Mouse (Mus musculus) adipocyte (in vitro differentiated cells): Measurements from ENCODE around the gene Zbtb22.
A peak's percentile ranks its signal among the peaks of the same experiment; 100 is the strongest.
"Not testable (repeated sequence)": the region's sequence is repeated elsewhere in the genome, so short reads cannot be mapped to it uniquely, and the experiment has no call there.

Source experiments
- DNase-seq: peaks from one replicate; pipeline ENCODE4 v3.0.0-alpha.2; 2016; ENCODE audit warnings: low spot score

Gene Zbtb22

GRCm38 (mm10) chr17:33915671-33916250 lies at the start of gene Zbtb22, which contains the start of gene Tapbp:
Gene Zbtb22, plus strand, starts transcription at chr17:33915904.
Gene Tapbp, plus strand, starts transcription at chr17:33915899.
- DNase-seq = peak; percentile 99

- DNase-seq = not testable (repeated sequence)
Observed at GRCm38 (mm10) chr17:33873537-33873936, 42.2 kb upstream of the Zbtb22 start, which contains the start of gene Gm7029. Gene Gm7029, plus strand, starts transcription at chr17:33873837.

GRCm38 (mm10) chr17:33874411-33874810 lies 41.3 kb upstream of the Zbtb22 start:
- no peak for DNase-seq

- peak; percentile 40 for DNase-seq
Observed at GRCm38 (mm10) chr17:33875797-33876196, 39.9 kb upstream of the Zbtb22 start.

GRCm38 (mm10) chr17:33884320-33884719 lies 31.4 kb upstream of the Zbtb22 start:
- DNase-seq = not testable (repeated sequence)

- DNase-seq = not testable (repeated sequence)
Observed at GRCm38 (mm10) chr17:33887802-33888201, 27.9 kb upstream of the Zbtb22 start.

GRCm38 (mm10) chr17:33888230-33888629 lies 27.5 kb upstream of the Zbtb22 start:
- not testable (repeated sequence) for DNase-seq

GRCm38 (mm10) chr17:33889941-33890532 lies 25.7 kb upstream of the Zbtb22 start:
- not testable (repeated sequence) for DNase-seq

GRCm38 (mm10) chr17:33890533-33891059 lies 25.1 kb upstream of the Zbtb22 start, which contains the start of gene Kifc1:
Gene Kifc1, minus strand, starts transcription at chr17:33890661.
- DNase-seq = peak; percentile 100

GRCm38 (mm10) chr17:33891357-33891756 lies 24.3 kb upstream of the Zbtb22 start:
- no peak for DNase-seq

GRCm38 (mm10) chr17:33891892-33892291 lies 23.8 kb upstream of the Zbtb22 start:
- DNase-seq = not testable (repeated sequence)

GRCm38 (mm10) chr17:33892429-33892828 lies 23.3 kb upstream of the Zbtb22 start:
- no peak for DNase-seq

- not testable (repeated sequence) for DNase-seq
Observed at GRCm38 (mm10) chr17:33893011-33893410, 22.7 kb upstream of the Zbtb22 start.

GRCm38 (mm10) chr17:33897114-33897794 lies 18.4 kb upstream of the Zbtb22 start:
- peak; percentile 95 for DNase-seq

GRCm38 (mm10) chr17:33898193-33898592 lies 17.5 kb upstream of the Zbtb22 start:
- peak; percentile 47 for DNase-seq

GRCm38 (mm10) chr17:33899642-33900041 lies 16.1 kb upstream of the Zbtb22 start:
- no peak for DNase-seq

GRCm38 (mm10) chr17:33900281-33900988 lies 15.3 kb upstream of the Zbtb22 start:
- DNase-seq = no peak

- no peak for DNase-seq
Observed at GRCm38 (mm10) chr17:33900989-33901314, 14.8 kb upstream of the Zbtb22 start.

- peak; percentile 70 for DNase-seq
Observed at GRCm38 (mm10) chr17:33901653-33902052, 14.1 kb upstream of the Zbtb22 start.

- DNase-seq = no peak
Observed at GRCm38 (mm10) chr17:33902079-33902478, 13.6 kb upstream of the Zbtb22 start.

GRCm38 (mm10) chr17:33902491-33902890 lies 13.2 kb upstream of the Zbtb22 start:
- no peak for DNase-seq
